Mouse (Mus musculus): ENCODE measurements at regions not wholly inside any gene's neighbourhood (a gene's known extent, or its start where the extent isn't known, plus 50 kb on each side); places are given as distances from the start of the nearest gene placed in this dataset.

DNA sequence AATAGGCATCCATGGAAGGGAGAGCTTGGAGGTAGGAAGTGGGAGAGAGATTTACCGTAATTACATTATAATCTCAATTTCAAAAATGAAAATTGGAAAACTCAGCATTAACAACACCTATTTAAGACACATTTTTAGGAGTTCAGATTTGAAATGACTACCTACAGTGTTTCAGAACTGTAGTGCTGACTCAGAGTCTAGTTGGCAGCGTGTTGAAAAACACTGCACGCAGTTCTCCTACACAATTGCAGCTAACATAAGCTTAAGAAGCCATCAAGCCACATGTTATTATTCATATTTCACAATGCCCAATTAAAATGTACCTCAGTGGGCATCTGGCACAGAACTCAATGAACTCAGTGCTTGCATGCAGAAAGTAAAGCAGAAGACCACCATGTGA is 863.5 kb downstream of the Basp1 start:
- H3K27me3 ChIP-seq (ENCODE audit: control insufficient read depth, insufficient read depth, low read length), result no peaks in the 10 kb centered on the region
- 87% methylated on average over 3 of the region's 3 CpGs for WGBS
- H3K4me3 ChIP-seq, result no peak overlapping the region
- no peaks in the 10 kb centered on the region for H3K36me3 ChIP-seq (ENCODE audit: control insufficient read depth, insufficient read depth, low read length)
- H3K9ac ChIP-seq (ENCODE audit: low read depth, low read length), result no peak overlapping the region
- no peaks in the 10 kb centered on the region for H3K4me1 ChIP-seq (ENCODE audit: control insufficient read depth, insufficient read depth, low read length)
- TF ChIP-seq EP300 (IDR thresholded peaks at IDR 0.05; ENCODE audit: insufficient read depth, low read depth, low read length), result no peak
- TF ChIP-seq CTCF (IDR thresholded peaks at IDR 0.05), result no peak
- no peak for TF ChIP-seq POLR2A (IDR thresholded peaks at IDR 0.05; ENCODE audit: insufficient read depth, low read depth, low read length)
- DNase-seq, result no peak
- H3K79me2 ChIP-seq (replicated peaks; ENCODE audit: control insufficient read depth, insufficient read depth, low read length), result no peaks in the 10 kb centered on the region
- intact Hi-C loops (cut with DNase I), result no loop called here
- H3K27ac ChIP-seq, result no peak overlapping the region

DNA sequence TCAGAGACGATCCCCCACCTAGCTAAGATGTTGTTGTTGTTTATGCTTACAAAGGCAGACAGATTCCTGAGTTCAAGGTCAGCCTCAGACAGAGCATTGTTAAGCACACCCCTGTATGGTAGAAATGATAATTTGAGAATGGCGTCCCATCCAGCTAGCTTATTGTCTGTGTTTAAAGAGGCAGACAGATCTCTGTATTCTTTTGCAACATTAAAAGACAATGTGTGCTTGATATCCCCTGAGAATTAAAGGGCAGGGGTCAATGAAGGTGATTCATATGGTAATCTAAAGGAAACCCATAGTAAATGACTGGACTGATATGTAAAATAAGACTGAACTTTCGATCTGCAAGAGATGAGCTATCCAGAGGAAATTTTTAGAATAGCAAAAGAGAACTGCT is 883.5 kb downstream of the Basp1 start:
- intact Hi-C loops (cut with DNase I), result no loop called here
- no peaks in the 10 kb centered on the region for H3K4me1 ChIP-seq (ENCODE audit: control insufficient read depth, insufficient read depth, low read length)
- no peaks in the 10 kb centered on the region for H3K36me3 ChIP-seq (ENCODE audit: control insufficient read depth, insufficient read depth, low read length)
- no peak overlapping the region for H3K27ac ChIP-seq
- no peaks in the 10 kb centered on the region for H3K27me3 ChIP-seq (ENCODE audit: control insufficient read depth, insufficient read depth, low read length)
- no peak overlapping the region for H3K9ac ChIP-seq (ENCODE audit: low read depth, low read length)
- TF ChIP-seq CTCF (IDR thresholded peaks at IDR 0.05) (no peak), EP300 (IDR thresholded peaks at IDR 0.05; ENCODE audit: insufficient read depth, low read depth, low read length) (no peak), POLR2A (IDR thresholded peaks at IDR 0.05; ENCODE audit: insufficient read depth, low read depth, low read length) (no peak)
- no peak for DNase-seq
- 77% methylated on average over 3 of the region's 3 CpGs for WGBS
- no peaks in the 10 kb centered on the region for H3K79me2 ChIP-seq (replicated peaks; ENCODE audit: control insufficient read depth, insufficient read depth, low read length)
- no peak overlapping the region for H3K4me3 ChIP-seq

DNA sequence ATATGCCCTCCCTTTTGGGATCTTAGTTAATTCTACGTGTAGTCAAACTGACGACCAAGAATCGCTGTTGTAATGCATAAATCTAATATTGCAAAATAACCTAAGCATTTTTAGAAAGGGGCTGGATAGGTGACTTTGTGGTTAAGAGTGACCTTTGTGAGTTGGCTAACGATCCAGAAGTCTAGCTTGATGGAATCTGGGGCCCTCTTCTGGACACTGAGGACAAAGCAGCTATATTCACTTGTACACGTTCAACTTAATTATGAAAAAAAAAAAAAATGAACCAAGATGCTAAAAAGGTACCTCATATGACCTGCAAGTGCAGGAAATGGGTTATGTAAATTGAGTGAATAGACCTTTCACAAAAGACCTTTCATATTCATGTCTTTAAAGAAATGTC is 886.2 kb downstream of the Basp1 start:
- no peaks in the 10 kb centered on the region for H3K4me1 ChIP-seq (ENCODE audit: control insufficient read depth, insufficient read depth, low read length)

DNA sequence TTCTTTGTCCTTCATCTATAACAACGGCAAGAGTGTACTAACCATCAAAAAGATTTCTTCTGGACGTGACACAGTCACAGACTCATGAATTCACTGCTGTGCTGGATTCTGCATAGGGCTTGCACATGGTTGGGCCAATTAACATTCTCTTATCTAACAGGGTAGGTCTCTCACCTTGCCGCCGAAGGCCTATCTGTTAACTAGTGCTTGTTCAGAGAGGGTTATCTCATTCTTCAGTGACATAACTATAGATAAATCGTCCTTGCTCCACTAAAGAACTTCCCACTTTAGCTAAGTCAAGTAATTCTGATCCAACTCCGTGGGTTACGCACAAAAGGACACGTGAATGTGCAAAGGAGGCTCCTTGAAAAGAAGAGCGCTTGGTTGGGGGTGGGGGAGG is 899.6 kb downstream of the Basp1 start:
- Histone ChIP-seq H3K27ac (no peak overlapping the region), H3K27me3 (ENCODE audit: control insufficient read depth, insufficient read depth, low read length) (no peaks in the 10 kb centered on the region), H3K9ac (ENCODE audit: low read depth, low read length) (no peak overlapping the region), H3K36me3 (ENCODE audit: control insufficient read depth, insufficient read depth, low read length) (no peaks in the 10 kb centered on the region), H3K79me2 (replicated peaks; ENCODE audit: control insufficient read depth, insufficient read depth, low read length) (no peaks in the 10 kb centered on the region), H3K4me3 (no peak overlapping the region), H3K4me1 (ENCODE audit: control insufficient read depth, insufficient read depth, low read length) (no peaks in the 10 kb centered on the region)
- intact Hi-C loops (cut with DNase I), result no loop called here
- TF ChIP-seq CTCF (IDR thresholded peaks at IDR 0.05) (no peak), POLR2A (IDR thresholded peaks at IDR 0.05; ENCODE audit: insufficient read depth, low read depth, low read length) (no peak)
- 64% methylated on average over 9 of the region's 9 CpGs for WGBS
- DNase-seq, result no peak

More for the DNA sequence above, 886.2 kb downstream of the Basp1 start:
- no peak overlapping the region for H3K9ac ChIP-seq (ENCODE audit: low read depth, low read length)
- intact Hi-C loops (cut with DNase I), result no loop called here
- DNase-seq, result no peak
- 62% methylated on average over 5 of the region's 5 CpGs for WGBS
- TF ChIP-seq POLR2A (IDR thresholded peaks at IDR 0.05; ENCODE audit: insufficient read depth, low read depth, low read length) (no peak), EP300 (IDR thresholded peaks at IDR 0.05; ENCODE audit: insufficient read depth, low read depth, low read length) (no peak), CTCF (IDR thresholded peaks at IDR 0.05) (no peak)
- no peaks in the 10 kb centered on the region for H3K36me3 ChIP-seq (ENCODE audit: control insufficient read depth, insufficient read depth, low read length)
- H3K4me3 ChIP-seq, result no peak overlapping the region
- H3K27ac ChIP-seq, result no peak overlapping the region
- H3K27me3 ChIP-seq (ENCODE audit: control insufficient read depth, insufficient read depth, low read length), result no peaks in the 10 kb centered on the region
- no peaks in the 10 kb centered on the region for H3K79me2 ChIP-seq (replicated peaks; ENCODE audit: control insufficient read depth, insufficient read depth, low read length)

DNA sequence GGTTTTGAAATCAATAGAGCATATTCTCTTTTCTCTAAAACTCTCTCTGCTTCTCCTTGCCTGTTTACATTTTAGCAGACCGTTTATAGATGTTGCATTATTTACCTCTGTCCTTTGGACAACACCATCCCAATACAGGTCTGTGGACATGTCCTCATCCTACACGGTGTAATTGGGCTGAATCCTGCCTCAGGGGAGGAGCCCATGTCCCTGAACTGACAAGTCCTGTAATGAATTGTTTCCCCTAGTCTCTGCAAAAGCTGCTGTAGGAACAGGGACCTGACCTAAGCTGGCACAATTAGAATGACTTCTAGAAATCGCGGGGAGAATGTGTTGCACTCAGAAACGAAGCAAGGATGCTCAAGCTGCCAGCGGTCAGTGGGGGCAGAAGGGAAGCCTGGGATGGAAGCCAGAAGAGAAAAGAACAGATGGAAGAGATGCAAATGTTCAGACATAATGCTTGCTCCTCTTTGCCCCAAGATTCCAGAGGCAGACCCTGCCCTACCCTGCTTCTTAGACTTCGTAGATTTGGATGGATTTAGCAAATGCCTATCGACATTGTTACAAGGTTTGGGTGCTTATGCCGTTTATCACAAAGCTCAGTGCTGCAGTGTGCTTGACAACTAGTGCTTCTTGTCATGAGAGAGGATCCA is 911.5 kb downstream of the Basp1 start:
- intact Hi-C loops (cut with DNase I), result no loop called here
- Histone ChIP-seq H3K9ac (ENCODE audit: low read depth, low read length) (no peak overlapping the region), H3K36me3 (ENCODE audit: control insufficient read depth, insufficient read depth, low read length) (no peaks in the 10 kb centered on the region), H3K79me2 (replicated peaks; ENCODE audit: control insufficient read depth, insufficient read depth, low read length) (no peaks in the 10 kb centered on the region), H3K27ac (no peak overlapping the region), H3K27me3 (ENCODE audit: control insufficient read depth, insufficient read depth, low read length) (no peaks in the 10 kb centered on the region), H3K4me3 (no peak overlapping the region), H3K4me1 (ENCODE audit: control insufficient read depth, insufficient read depth, low read length) (no peaks in the 10 kb centered on the region)
- no peak for TF ChIP-seq EP300 (IDR thresholded peaks at IDR 0.05; ENCODE audit: insufficient read depth, low read depth, low read length)
- TF ChIP-seq CTCF (IDR thresholded peaks at IDR 0.05), result no peak
- TF ChIP-seq POLR2A (IDR thresholded peaks at IDR 0.05; ENCODE audit: insufficient read depth, low read depth, low read length), result no peak
- DNase-seq, result no peak
- WGBS, result 72% methylated on average over 9 of the region's 9 CpGs

DNA sequence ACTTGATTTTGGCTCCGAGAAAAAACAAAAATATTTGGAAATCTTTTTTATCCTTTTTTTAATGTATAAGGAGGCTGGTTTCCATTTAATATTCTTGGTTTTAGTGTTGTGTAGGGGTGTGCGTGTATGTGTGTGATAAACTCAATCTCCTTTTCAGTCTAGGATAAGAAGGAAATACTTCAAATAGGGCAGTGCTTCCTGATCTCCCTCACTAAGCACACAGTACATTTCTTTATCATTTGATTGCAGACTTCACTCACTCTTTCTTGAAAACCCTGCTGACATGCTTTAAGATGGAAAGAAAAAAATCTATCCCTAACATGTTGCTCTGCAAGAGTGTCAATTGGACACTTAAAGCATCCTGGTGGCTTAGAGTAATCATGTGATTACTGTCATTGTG is 927.3 kb downstream of the Basp1 start:
- WGBS, result 58% methylated on average over 2 of the region's 2 CpGs
- no peaks in the 10 kb centered on the region for H3K27me3 ChIP-seq (ENCODE audit: control insufficient read depth, insufficient read depth, low read length)
- no peak overlapping the region for H3K9ac ChIP-seq (ENCODE audit: low read depth, low read length)
- no peak overlapping the region for H3K27ac ChIP-seq
- no peak for TF ChIP-seq POLR2A (IDR thresholded peaks at IDR 0.05; ENCODE audit: insufficient read depth, low read depth, low read length)
- no peak for TF ChIP-seq EP300 (IDR thresholded peaks at IDR 0.05; ENCODE audit: insufficient read depth, low read depth, low read length)
- TF ChIP-seq CTCF (IDR thresholded peaks at IDR 0.05), result no peak
- H3K79me2 ChIP-seq (replicated peaks; ENCODE audit: control insufficient read depth, insufficient read depth, low read length), result no peaks in the 10 kb centered on the region
- no peak for DNase-seq
- no peaks in the 10 kb centered on the region for H3K36me3 ChIP-seq (ENCODE audit: control insufficient read depth, insufficient read depth, low read length)
- H3K4me3 ChIP-seq, result no peak overlapping the region
- intact Hi-C loops (cut with DNase I), result no loop called here
- H3K4me1 ChIP-seq (ENCODE audit: control insufficient read depth, insufficient read depth, low read length), result no peaks in the 10 kb centered on the region
